Mouse (Mus musculus) forebrain, embryonic 15.5 days (tissue): Measurements from ENCODE around the gene Npepps. TPM values are rescaled to one million over a fixed set of nuclear protein-coding genes. Genes with fewer than 3 reads are reported as not detected.
A peak's percentile ranks its signal among the peaks of the same experiment; 100 is the strongest.

Experiments
- ATAC-seq: fragments of 200-750 bp; cut with Nextera tagmentation; replicated peaks from 2 replicates; pipeline ENCODE4 v1.8.0; 2017; ENCODE audit warnings: mild to moderate bottlenecking, moderate TSS enrichment, moderate library complexity
- H3K27ac ChIP-seq: fragments of 300-500 bp; sonication (generic); replicated peaks from 2 replicates; pipeline ENCODE4 v1.5.1; 2015; ENCODE audit warnings: mild to moderate bottlenecking, inconsistent platforms
- H3K27me3 ChIP-seq: fragments of 300-500 bp; sonication (generic); 2 replicates; pipeline ENCODE4 v1.6.1; 2015; ENCODE audit warnings: inconsistent platforms
- H3K36me3 ChIP-seq: fragments of 300-500 bp; sonication (generic); 2 replicates; pipeline ENCODE4 v1.6.1; 2015; ENCODE audit warnings: mild to moderate bottlenecking, inconsistent platforms
- H3K4me1 ChIP-seq: fragments of 300-500 bp; sonication (generic); 2 replicates; pipeline ENCODE4 v1.6.1; 2015; ENCODE audit warnings: inconsistent platforms
- H3K4me2 ChIP-seq: fragments of 300-500 bp; sonication (generic); replicated peaks from 2 replicates; pipeline ENCODE4 v1.6.1; 2015; ENCODE audit warnings: mild to moderate bottlenecking, inconsistent platforms
- H3K4me3 ChIP-seq: fragments of 300-500 bp; sonication (generic); 2 replicates; pipeline ENCODE4 v1.5.1; 2015; ENCODE audit warnings: mild to moderate bottlenecking, inconsistent platforms
- H3K9ac ChIP-seq: fragments of 300-500 bp; sonication (generic); replicated peaks from 2 replicates; pipeline ENCODE4 v1.6.1; 2015; ENCODE audit warnings: mild to moderate bottlenecking, inconsistent platforms
- H3K9me3 ChIP-seq: fragments of 300-500 bp; sonication (generic); 2 replicates; pipeline ENCODE4 v1.6.1; 2016; ENCODE audit warnings: inconsistent platforms
- WGBS: fragments of 180-500 bp; shearing (Covaris S2); methylation state at CpG from one replicate; pipeline ENCODE4 v1.1.7; 2015; ENCODE audit warnings: mixed read lengths; 5-methylcytosine and 5-hydroxymethylcytosine counted together
- polyA plus RNA-seq: library from polyadenylated mRNA; unstranded; fragments of >200 nt; fragmentation: Nextera tagmentation; extraction: Ambion mirVana; gene quantifications from 2 replicates; pipeline ENCODE4 v1.2.1, GENCODE M21; 2015

Gene Npepps
- polyA plus RNA-seq, 1 experiment from 2014 or later: 151 TPM

DNA sequence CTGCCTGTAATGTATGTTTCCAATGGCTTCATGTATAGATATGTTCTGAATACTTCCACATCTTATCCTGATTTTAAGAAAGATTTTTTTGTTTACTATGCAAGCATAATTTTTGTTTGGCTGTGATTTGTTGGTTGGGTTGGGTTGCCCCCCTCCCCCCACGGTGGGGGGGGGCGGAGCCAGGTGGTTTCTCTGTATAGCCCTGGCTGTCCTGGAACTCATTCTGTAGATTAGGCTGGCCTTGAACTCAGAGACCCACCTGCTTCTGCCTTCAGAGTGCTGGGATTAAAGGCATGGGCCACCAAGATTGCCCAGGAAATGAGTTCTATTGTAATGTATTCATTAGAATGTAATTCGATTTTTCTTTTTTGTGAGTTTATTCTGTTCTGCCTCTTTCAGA lies 91.2 kb downstream of the Npepps start:
- no peak for ATAC-seq
- Histone ChIP-seq H3K4me2 (peak overlapping the region; percentile 70), H3K36me3 (peaks cover 16% of the 10 kb centered on the region), H3K9me3 (no peaks in the 10 kb centered on the region), H3K27me3 (no peaks in the 10 kb centered on the region), H3K27ac (peak overlapping the region; percentile 98), H3K9ac (no peak overlapping the region), H3K4me1 (peaks cover 32% of the 10 kb centered on the region), H3K4me3 (peak overlapping the region; percentile 99)
- WGBS: 33% methylated on average over 3 of the region's 3 CpGs

DNA sequence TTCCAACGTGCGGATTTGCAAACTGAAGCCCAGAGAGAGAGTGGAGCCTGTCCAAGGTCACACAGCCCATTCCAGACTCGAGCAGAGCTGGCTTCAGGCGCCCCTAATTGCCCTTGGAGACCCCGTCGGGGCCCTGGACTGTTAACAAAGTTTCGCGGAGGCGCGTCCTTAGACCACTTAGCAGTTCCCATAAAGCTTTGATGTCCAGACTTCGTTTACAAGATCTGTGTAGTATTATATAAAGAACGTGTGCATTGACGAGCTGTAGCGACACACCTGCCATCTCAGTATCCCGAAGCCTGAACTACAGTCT lies 91.8 kb downstream of the Npepps start:
- H3K36me3 ChIP-seq: peaks cover 23% of the 10 kb centered on the region
- no peaks in the 10 kb centered on the region for H3K27me3 ChIP-seq
- no peak for ATAC-seq
- no peaks in the 10 kb centered on the region for H3K9me3 ChIP-seq
- H3K4me2 ChIP-seq: peak overlapping the region; percentile 70
- H3K27ac ChIP-seq: peak overlapping the region; percentile 98
- H3K4me1 ChIP-seq: peaks cover 36% of the 10 kb centered on the region
- WGBS: under 1% methylated on average over 15 of the region's 15 CpGs
- peak overlapping the region; percentile 70 for H3K9ac ChIP-seq
- H3K4me3 ChIP-seq: peak overlapping the region; percentile 99

DNA sequence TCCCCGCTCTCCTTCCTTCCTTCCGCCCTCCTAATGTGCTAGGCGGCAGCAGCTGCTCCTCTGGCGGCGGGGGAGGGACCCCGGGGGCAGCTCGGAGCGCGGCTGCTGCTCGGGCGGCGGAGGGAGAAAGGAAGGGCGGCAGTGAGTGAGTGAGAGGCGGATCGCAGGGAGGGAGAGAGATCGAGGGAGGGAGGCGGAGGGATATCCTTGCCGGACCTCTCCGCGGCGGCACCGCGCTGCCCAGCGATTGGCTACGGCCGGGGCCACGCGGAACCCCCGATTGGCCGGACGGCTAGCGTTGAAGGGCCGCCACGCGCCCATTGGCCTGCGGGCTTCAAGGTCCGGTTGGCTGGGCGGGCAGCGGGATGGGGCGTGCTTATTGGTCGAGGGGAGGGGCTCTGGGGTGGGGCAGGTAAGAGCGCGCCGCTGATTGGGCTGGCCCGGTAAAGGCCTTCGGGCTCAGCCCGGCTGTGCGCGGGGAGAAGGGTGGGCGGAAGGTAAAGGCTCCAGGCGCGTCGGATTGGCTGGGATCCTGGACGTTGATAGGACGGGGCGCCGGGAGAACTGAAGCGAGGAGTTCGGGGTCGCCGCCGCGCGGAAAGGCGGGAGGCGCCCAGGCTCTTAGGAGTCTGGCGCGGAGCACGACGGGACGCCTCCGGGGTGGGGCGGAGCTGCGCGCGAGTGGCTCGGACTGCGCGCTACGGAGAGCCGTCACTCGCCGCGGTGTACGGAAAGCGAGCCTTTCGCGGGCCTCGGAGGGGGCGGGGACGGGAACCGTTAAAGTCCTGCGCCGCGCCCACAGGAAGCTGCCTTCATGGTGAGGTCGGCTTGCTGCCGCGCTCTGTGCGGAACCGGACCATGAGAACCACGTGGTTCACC lies 92.4 kb downstream of the Npepps start, which contains the start of gene Kpnb1:
Gene Kpnb1, minus strand, starts transcription at position 118 of the 879 bp plus-strand sequence.
- Histone ChIP-seq H3K27me3 (no peaks in the 10 kb centered on the region), H3K9ac (peak within 1 kb of the TSS; percentile 90), H3K36me3 (peaks cover 29% of the 10 kb centered on the region), H3K27ac (peak within 1 kb of the TSS; percentile 98), H3K4me3 (peak within 1 kb of the TSS; percentile 99), H3K4me1 (peaks cover 36% of the 10 kb centered on the region), H3K9me3 (no peaks in the 10 kb centered on the region), H3K4me2 (peak within 1 kb of the TSS; percentile 92)
- WGBS: 1% methylated on average over 90 of the region's 101 CpGs
- peak; percentile 98 for ATAC-seq

DNA sequence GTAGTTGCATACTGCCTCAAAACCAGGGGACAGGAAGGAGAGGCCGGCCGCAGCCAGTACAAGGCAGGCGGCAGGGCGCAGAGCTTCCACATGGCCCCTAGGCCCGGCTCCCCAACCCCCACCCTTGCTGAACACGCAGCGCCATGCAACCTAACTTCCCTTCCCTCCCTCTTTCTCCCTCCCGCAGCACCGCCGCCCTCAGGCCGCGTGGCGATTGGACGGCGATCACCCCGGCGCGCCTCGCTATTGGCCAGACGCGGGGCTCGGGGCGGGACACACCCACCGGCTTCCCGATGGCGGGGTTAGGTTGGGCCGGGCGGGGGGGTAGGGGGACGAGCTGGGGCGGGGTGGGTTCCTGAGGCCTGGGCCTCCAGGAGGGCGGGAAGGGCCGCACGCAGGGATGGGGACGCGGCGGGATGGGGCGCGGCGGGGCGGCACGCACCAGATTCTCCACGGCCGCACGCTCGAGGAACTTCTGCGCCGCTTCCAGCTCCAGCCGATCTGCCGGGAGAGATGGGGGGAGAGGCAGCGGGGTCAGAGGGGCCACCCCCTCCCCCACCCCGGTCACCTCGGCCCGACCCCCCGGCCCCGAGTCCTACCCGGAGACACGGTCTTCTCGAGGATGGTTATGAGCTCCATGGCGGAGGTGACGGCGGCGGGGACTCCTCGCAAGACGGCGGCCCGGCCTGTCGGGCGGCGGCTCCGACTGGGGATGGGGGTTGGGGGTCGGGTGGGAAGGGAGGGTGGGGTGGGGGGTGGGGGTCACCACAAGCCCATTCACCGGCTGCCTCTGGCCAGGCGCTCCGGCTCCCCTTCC lies 93.3 kb downstream of the Npepps start:
- Histone ChIP-seq H3K27ac (peak overlapping the region; percentile 98), H3K4me1 (peaks cover 39% of the 10 kb centered on the region), H3K36me3 (peaks cover 37% of the 10 kb centered on the region), H3K9ac (peak overlapping the region; percentile 90), H3K4me3 (peak overlapping the region; percentile 99), H3K9me3 (no peaks in the 10 kb centered on the region), H3K27me3 (no peaks in the 10 kb centered on the region), H3K4me2 (peak overlapping the region; percentile 92)
- WGBS: under 1% methylated on average over 69 of the region's 74 CpGs
- peak; percentile 63 for ATAC-seq

DNA sequence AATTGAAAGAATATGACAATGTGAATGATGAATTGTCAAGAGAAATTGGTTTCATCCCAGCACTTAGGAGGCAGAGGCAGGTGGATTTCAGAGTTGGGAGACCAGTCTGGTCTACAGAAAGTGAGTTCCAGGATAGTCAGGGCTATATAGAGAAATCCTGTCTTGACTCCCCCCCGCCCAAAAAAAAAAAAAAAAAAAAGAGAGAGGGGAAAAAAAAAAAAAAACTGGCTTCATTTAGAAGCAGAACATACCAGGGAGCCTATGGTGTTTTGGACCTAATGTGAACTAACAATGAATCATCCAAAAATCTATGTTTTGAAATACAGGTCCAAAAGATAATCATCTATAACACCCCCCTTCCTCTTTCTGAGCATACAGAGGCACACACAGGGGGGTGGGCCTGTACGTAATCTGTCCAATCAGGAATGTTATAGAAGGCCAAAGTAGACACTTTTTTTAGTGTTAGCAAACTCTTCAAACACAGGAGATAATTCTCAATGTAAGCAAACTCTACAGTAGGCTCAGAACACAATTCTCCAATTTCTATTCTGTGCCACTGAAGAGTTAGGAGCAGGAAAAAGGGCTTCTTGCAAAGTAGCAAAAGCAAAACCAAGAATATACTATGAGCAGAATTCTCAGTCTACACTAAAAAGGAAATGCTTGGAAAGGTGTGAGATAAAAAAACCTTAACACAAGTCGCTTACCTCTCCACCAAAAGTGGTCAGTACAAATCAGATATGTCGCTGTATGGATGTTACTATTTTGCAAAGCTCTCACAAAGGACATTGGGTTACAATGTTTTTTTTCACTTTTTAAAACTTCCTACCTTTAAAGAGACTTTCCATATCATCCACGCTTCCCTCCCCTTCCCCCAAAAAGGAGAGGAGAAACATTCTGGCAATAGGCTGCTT lies 94.5 kb downstream of the Npepps start:
- H3K9me3 ChIP-seq: no peaks in the 10 kb centered on the region
- H3K4me1 ChIP-seq: peaks cover 39% of the 10 kb centered on the region
- peaks cover 49% of the 10 kb centered on the region for H3K36me3 ChIP-seq
- peak overlapping the region; percentile 99 for H3K4me3 ChIP-seq
- WGBS: 66% methylated on average over 5 of the region's 5 CpGs
- H3K4me2 ChIP-seq: peak overlapping the region; percentile 92
- no peaks in the 10 kb centered on the region for H3K27me3 ChIP-seq
- H3K9ac ChIP-seq: peak overlapping the region; percentile 53; the same call in 1 of the 2 replicates
- no peak overlapping the region; the same call in 1 of the 2 replicates for H3K27ac ChIP-seq
- no peak for ATAC-seq

DNA sequence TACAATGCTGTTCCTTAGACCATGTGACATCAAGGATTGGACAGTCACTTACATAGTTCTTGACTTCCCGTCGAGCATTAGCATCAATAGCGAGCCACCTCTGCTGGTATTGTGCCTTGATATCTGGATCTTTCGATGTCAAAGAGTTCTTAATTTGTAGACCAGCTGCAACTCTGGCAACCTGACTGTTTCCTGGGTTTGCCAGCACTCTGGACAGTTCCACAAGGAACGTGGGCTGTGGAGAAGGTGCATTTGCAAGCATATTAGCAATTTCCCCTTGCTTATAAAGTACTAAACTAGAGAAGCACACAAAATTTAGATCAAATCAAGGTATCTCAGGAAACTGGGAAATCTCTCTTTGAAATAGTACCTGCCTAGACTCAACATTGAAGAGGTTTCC lies 95.6 kb downstream of the Npepps start:
- ATAC-seq: no peak
- Histone ChIP-seq H3K9ac (no peak overlapping the region), H3K36me3 (peaks cover 60% of the 10 kb centered on the region), H3K27me3 (no peaks in the 10 kb centered on the region), H3K27ac (no peak overlapping the region), H3K4me1 (peaks cover 39% of the 10 kb centered on the region), H3K4me2 (no peak overlapping the region), H3K9me3 (no peaks in the 10 kb centered on the region), H3K4me3 (no peak overlapping the region)
- WGBS: 78% methylated on average over 5 of the region's 5 CpGs

DNA sequence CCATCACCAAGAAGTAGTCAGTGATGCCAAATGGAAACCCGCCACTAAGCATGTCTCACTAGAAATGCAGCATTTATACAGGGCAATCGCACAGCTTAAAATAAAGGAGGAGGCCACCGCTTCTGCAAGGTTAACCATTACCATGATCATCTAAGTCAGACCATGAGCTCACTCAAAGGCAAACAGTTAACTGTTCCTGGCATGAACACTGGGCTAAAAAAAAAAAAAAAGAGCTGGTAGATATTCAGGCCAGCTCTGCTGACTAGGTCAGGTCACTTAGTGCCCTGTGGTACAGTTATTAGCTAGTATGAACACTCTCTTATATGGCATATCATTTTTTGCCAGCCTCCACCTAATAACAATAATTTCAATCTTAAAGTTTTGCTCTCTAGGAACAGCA lies 98.0 kb downstream of the Npepps start:
- 95% methylated on average over 3 of the region's 3 CpGs for WGBS
- no peaks in the 10 kb centered on the region for H3K27me3 ChIP-seq
- H3K4me3 ChIP-seq: no peak overlapping the region
- H3K27ac ChIP-seq: no peak overlapping the region
- peaks cover 83% of the 10 kb centered on the region for H3K36me3 ChIP-seq
- no peak overlapping the region for H3K9ac ChIP-seq
- no peaks in the 10 kb centered on the region for H3K9me3 ChIP-seq
- H3K4me2 ChIP-seq: no peak overlapping the region
- no peak for ATAC-seq
- peaks cover 31% of the 10 kb centered on the region for H3K4me1 ChIP-seq

DNA sequence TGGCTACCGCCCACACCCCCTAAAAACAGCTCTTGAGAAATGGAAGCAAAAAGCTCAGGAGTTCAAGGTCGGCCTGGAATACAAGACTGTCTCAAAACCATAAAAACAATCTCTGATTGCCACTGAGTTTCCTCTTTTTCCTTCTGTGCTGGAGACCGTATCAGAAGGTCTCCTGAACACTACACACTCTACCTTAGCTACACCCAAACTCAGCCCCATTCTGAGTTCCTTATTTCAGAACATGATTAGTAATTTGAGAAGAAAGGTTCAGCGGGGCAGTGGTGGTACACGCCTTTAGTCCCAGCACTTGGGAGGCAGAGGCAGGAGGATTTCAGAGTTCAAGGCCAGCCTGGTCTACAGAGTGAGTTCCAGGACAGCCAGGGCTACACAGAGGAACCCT lies 99.4 kb downstream of the Npepps start:
- Histone ChIP-seq H3K9me3 (no peaks in the 10 kb centered on the region), H3K4me1 (peaks cover 24% of the 10 kb centered on the region), H3K27ac (no peak overlapping the region), H3K4me3 (no peak overlapping the region), H3K27me3 (no peaks in the 10 kb centered on the region), H3K9ac (no peak overlapping the region), H3K4me2 (no peak overlapping the region), H3K36me3 (peaks cover 96% of the 10 kb centered on the region)
- no peak for ATAC-seq
- WGBS: 81% methylated on average over 5 of the region's 5 CpGs

DNA sequence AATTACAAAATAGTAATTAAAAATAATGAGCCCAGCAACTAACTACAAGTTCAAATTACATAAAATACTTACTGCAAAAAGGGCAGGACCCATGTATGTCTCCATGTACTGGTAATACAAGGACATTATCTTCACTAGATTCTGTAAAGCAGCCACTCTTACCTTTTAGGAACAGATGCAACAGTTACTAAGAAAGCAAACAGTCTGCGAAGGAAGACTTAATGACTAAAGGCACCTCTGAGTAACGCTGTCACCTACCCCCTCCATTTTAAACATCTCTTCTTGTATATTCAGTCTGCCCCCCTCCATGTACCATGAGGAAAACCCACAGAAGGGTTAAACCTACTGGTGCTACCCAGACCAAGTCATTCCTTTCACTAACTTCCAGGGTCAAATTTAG lies 102.2 kb downstream of the Npepps start:
- Histone ChIP-seq H3K27me3 (no peaks in the 10 kb centered on the region), H3K9me3 (no peaks in the 10 kb centered on the region), H3K9ac (no peak overlapping the region), H3K4me1 (peaks cover 3% of the 10 kb centered on the region; the same call in 1 of the 2 replicates), H3K4me2 (no peak overlapping the region), H3K27ac (no peak overlapping the region), H3K36me3 (peaks cover 98% of the 10 kb centered on the region), H3K4me3 (no peak overlapping the region)
- ATAC-seq: no peak
- WGBS: 93% methylated on average over 2 of the region's 2 CpGs

DNA sequence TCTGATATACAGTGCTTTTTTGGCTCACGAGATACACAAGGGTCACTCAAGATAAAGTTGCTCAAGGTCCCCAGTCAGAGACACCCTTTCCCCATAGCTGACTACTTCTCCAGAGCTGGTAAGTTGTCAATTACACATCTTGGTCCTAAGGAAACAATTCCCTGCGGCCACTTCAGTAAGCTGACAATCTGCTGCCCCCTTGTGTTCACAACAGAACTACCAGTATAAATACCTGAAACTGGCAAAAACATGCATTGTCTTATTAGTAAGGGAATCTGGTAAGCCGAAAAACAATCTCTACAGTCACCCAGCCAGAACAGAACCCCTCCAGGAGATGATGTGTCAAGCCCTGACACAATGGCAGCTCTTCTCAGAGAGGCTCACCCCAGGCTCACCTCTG lies 103.6 kb downstream of the Npepps start:
- Histone ChIP-seq H3K27ac (no peak overlapping the region), H3K9me3 (no peaks in the 10 kb centered on the region), H3K27me3 (no peaks in the 10 kb centered on the region), H3K4me2 (no peak overlapping the region), H3K9ac (no peak overlapping the region), H3K4me1 (no peaks in the 10 kb centered on the region), H3K4me3 (no peak overlapping the region), H3K36me3 (peaks cover 97% of the 10 kb centered on the region)
- no peak for ATAC-seq
- 42% methylated on average over 3 of the region's 3 CpGs for WGBS

DNA sequence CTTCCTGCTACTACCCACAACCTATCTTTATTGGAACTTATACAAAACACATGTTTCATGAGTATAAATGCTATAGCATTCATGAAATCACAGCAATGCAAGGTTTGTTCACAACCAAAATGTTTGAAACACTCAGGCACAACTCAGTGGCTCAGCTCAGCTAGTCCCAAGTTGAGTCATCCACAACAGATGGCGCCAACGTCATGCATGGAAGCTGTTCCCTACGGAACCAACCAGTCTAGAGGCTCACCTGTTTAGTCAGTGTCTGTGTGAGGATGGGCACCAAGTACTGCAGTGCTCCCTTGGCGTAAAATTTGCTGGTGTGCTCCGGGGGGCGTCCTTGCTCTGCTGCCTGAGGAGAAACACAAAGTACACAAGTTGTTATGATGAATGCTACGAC lies 104.9 kb downstream of the Npepps start:
- Histone ChIP-seq H3K27ac (no peak overlapping the region), H3K4me2 (no peak overlapping the region), H3K36me3 (peaks cover 97% of the 10 kb centered on the region), H3K9me3 (no peaks in the 10 kb centered on the region), H3K9ac (no peak overlapping the region), H3K4me1 (no peaks in the 10 kb centered on the region), H3K27me3 (no peaks in the 10 kb centered on the region), H3K4me3 (no peak overlapping the region)
- no peak for ATAC-seq
- WGBS: 94% methylated on average over 7 of the region's 7 CpGs
